Mouse (Mus musculus) kidney, adult 8-10 months (tissue): ENCODE results near the gene Rpl34.
A peak's percentile ranks its signal among the peaks of the same experiment; 100 is the strongest.

Experiments used
- DNase-seq, 2 experiments: peaks; one replicate each; pipeline ENCODE4 v3.0.0; 2022

Gene Rpl34

DNA sequence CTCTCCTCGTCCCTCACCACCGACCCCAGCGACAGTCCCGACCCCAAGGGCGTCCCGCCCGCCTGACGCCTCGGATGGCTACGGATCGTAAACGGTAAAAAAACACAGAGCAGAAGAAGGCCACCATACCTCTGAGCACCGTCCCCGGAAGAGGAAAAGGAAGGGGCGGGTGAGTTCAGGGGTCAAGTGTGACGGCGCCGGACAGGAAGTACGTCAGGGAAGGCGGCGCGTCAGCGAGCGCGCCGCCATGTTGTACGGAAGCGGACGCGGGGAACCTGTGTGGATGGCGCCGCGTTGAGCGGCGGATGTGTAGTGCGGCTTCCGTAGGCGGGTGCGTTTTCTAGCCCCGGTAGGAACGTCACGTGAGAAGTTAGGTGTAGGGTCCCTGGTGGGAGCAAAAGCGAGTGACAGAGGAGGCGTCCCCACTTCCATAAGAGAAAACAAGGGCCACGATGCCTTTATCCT, at the start of gene Rpl34:
Gene Rpl34, minus strand, starts transcription at position 210 of the 465 bp plus-strand sequence.
- DNase-seq = peak; percentile 94

DNA sequence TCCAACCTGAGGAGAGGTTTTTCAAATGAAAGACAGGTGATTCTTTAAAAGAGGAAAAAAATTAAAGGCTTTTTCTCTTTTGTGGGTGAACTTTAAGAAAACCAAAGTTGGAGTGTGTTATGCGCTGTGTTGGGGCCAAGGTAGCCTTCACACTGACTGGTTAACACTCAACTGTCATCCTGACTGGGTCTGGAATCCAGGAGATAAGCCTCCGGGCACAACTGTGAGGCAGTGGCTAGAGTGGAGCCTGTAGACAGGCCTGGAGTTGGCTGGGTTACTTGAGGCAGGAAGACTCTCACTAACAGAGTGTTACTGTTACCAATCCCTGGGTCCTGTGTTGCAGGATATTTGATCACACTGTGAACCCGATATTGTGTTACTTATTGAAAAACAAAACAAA, 38.0 kb upstream of the Rpl34 start:
- DNase-seq = no peak

DNA sequence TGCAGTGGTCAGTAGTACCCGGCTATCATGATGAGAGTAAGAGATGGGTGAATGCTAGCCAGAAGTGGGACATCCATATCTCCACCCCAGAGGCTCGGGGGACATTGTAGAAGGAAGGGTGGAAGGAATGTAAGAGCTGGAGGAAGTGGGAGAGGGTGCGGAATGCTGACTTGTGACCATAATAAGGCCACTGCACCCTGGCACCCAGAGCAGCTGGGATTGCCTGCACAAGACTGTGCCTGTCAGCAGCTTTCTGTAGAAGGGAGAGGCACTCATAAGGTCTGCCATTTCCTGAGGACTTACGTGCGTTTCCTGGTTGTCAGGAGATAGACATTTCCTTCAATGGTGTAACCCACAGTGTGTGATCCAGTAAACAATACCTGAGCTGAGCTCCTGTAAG, 33.9 kb upstream of the Rpl34 start:
- DNase-seq = no peak

- peak in 1 of 2 experiments; percentile 39 for DNase-seq
These were observed 30.7 kb upstream of the Rpl34 start for GRCm38 (mm10) chr3:130760711-130761435.

GRCm38 (mm10) chr3:130758157-130758841, 28.1 kb upstream of the Rpl34 start:
- no peak for DNase-seq

- no peak for DNase-seq
These were observed 27.1 kb upstream of the Rpl34 start for GRCm38 (mm10) chr3:130757117-130757852.

- DNase-seq = no peak
These were observed 19.0 kb upstream of the Rpl34 start for GRCm38 (mm10) chr3:130749206-130749605.

DNA sequence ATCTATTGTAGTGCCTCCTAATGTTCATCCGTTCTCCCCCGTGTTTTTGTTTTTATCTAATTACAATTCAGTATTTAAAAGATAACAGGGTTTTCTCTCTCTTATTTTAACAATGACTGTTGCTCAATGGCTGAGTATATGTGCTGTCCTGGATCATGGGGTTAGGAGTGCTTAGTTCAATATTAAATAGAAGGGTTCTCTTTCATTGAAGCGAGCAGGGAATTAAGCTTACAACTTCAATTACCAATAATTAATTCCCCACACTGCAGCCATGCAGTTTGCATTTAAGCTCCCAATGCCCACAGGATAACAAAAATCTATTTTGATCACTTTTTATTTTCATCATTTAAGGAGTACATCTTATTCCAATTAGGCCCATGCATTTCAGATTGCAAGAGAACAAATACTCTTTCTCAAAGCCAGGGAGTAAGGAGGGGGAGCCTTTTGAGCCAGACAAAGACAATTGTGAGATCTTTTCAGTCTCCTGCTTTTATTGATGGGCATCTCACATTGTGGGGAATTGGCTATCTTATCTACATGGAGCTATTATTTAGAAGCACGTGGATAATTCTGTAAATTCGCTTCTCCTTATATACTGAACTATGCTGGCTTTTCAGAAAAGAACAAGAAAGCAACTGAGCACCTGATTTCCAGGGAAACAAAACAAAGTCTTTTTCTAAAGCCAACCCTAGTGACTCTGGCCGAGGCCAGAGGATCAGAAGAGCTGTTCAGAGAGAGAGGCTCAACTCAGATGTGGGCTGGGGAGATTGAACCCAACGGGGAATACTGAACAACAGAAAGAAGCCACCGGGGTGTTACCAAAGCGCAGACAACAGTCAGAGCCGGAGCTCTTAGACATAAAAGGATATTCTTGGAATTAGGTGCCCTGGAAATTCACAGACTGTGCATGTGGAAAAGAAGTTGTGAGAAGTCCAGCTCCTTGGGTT, 16.7 kb upstream of the Rpl34 start:
- no peak for DNase-seq

GRCm38 (mm10) chr3:130737652-130738361, 7.6 kb upstream of the Rpl34 start:
- no peak for DNase-seq

DNA sequence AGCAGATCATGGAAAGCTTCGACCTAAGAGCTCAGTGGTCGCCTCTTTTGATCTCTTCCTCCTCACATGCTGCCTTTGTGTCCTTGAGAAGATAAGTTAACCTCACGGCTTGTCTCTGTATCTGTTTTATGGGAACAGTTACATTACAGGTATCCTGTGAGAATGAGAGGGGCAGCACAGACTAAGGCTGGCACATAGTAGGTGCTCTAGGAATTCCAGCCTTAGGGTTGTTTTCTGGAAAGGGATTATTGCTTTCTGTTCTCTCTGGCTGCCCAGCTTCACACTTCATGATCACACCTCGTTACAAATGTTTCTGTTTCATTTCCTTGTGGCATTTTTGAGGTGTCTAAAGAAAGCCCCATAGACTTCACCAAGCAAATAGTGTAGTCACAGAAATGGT, 6.6 kb upstream of the Rpl34 start:
- DNase-seq = no peak

GRCm38 (mm10) chr3:130729472-130730188, 568 bp downstream of the Rpl34 start:
- peak in 1 of 2 experiments; percentile 32 for DNase-seq

GRCm38 (mm10) chr3:130727676-130728075, 2.5 kb downstream of the Rpl34 start:
- no peak for DNase-seq

DNA sequence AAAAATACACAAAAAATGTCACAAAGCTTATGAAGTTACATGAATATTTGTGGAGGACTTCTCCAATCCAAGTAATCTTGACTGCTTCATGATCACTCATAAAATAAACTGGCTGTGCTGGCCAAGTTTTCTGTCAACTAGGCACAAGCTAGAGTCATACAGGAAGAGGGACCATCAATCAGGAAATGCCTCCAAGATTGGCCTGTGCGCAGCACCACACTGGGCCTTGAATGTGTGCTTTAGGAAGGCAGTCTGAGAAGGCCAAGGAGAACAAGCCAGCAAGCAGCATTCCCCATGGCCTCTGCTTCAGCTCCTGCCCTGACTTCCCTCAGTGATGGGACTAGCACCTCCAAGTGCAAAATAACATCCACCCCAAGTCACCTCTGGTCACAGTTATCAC, 3.2 kb downstream of the Rpl34 start:
- DNase-seq = no peak

- no peak for DNase-seq
These were observed 4.5 kb downstream of the Rpl34 start for GRCm38 (mm10) chr3:130725718-130726117.

DNA sequence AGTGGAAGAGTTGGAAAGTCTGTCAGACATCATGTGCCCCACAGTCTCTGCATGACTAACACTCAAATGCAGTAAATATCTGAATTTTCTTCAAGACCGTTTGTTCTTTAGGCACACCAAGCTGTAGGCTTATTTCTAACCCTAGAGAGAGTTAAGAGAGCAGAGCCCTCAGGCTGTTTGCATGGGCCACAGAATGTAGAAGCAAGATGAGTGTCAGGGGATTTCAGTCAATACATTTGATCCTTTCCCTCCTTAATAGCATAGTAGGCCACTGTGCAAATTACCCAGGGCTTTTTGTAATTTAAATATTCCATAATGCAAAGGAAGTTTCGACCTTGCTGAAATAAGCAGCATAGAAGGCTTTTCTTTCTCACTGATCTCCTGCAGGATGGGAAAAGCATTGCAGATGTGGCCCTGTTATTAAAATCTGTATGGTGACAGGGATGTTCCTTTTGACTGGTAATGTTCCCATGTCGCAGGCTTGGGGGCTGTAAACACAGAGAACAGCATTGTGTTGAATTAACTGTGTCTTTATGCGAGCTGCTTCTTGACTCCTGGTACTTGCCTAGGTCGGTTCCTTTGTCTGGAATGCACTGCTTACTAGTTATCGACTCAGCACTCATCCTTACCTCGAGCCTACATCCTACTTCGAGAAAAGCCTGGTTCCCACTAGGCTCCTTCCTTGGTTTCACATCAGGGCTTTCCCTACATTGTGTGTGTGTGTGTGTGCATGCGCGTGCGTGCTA, 7.3 kb downstream of the Rpl34 start:
- no peak for DNase-seq

DNA sequence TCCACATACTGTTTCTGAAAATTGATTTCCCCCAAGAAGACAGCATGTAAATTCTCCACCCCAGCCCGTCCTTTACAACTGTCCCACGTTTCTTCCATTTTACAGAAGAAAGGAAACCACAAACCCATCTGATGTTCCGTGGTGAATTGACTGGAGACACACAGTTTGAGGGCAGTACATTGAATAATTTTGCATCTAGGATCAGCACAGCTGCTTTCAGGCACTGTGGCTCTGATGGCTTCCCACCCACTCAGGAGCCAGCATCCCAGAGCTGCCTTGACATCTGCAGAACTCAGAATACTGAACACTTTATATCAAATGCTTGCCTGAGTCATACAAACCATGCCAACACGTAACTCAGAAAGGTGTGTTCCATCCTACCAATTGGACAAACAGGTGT, 10.0 kb downstream of the Rpl34 start:
- no peak for DNase-seq

- no peak for DNase-seq
These were observed 11.3 kb downstream of the Rpl34 start for GRCm38 (mm10) chr3:130718871-130719270.

- no peak for DNase-seq
These were observed 13.6 kb downstream of the Rpl34 start for GRCm38 (mm10) chr3:130716555-130716954.

GRCm38 (mm10) chr3:130714775-130715568, 15.2 kb downstream of the Rpl34 start:
- DNase-seq = peak; percentile 55 to 73
